Mouse (Mus musculus) forebrain, embryonic 11.5 days (tissue): Measurements from ENCODE around the gene Cacnb4. TPM values are rescaled to one million over a fixed set of nuclear protein-coding genes. Genes with fewer than 3 reads are reported as not detected.

ENCODE experiments used
- ATAC-seq: fragments of 200-750 bp; cut with Nextera tagmentation; replicated peaks from 2 replicates; pipeline ENCODE4 v1.8.0; 2017; ENCODE audit warnings: moderate TSS enrichment; ENCODE audit not compliant: low FRiP score
- DNase-seq: peaks from one replicate; pipeline ENCODE4 v3.0.0-alpha.2; 2017; ENCODE audit warnings: low spot score
- H3K27ac ChIP-seq: fragments of 300-500 bp; sonication (generic); 2 replicates; pipeline ENCODE4 v1.5.1; 2014; ENCODE audit warnings: low read depth, low read length
- H3K27me3 ChIP-seq: fragments of 300-500 bp; sonication (generic); 2 replicates; pipeline ENCODE4 v1.6.1; 2014; ENCODE audit warnings: mild to moderate bottlenecking, low read length, mixed read lengths; ENCODE audit not compliant: control insufficient read depth, insufficient read depth
- H3K36me3 ChIP-seq: fragments of 300-500 bp; sonication (generic); 2 replicates; pipeline ENCODE4 v1.6.1; 2014; ENCODE audit warnings: mild to moderate bottlenecking, low read length, moderate library complexity, mixed read lengths; ENCODE audit not compliant: control insufficient read depth, insufficient read depth
- H3K4me1 ChIP-seq: fragments of 300-500 bp; sonication (generic); replicated peaks from 2 replicates; pipeline ENCODE4 v1.6.1; 2014; ENCODE audit warnings: low read length, mixed read lengths; ENCODE audit not compliant: control insufficient read depth, insufficient read depth
- H3K4me2 ChIP-seq: fragments of 300-500 bp; sonication (generic); 2 replicates; pipeline ENCODE4 v1.6.1; 2014; ENCODE audit warnings: low read depth, mild to moderate bottlenecking, low read length, moderate library complexity, mixed read lengths; ENCODE audit not compliant: severe bottlenecking
- H3K4me3 ChIP-seq: fragments of 300-500 bp; sonication (generic); 2 replicates; pipeline ENCODE4 v1.5.1; 2014; ENCODE audit warnings: low read depth, low read length
- H3K9ac ChIP-seq: fragments of 300-500 bp; sonication (generic); 2 replicates; pipeline ENCODE4 v1.6.1; 2014; ENCODE audit warnings: low read length
- H3K9me3 ChIP-seq: fragments of 300-500 bp; sonication (generic); 2 replicates; pipeline ENCODE4 v1.6.1; 2016; ENCODE audit warnings: low read length, mixed read lengths; ENCODE audit not compliant: control insufficient read depth
- WGBS: fragments of 180-500 bp; shearing (Covaris S2); extraction: QIAGEN DNeasy Blood & Tissue Kit; methylation state at CpG from one replicate; pipeline ENCODE4 v1.1.7; 2014; 5-methylcytosine and 5-hydroxymethylcytosine counted together
- polyA plus RNA-seq: library from polyadenylated mRNA; unstranded; fragments of >200 nt; fragmentation: Nextera tagmentation; extraction: Ambion mirVana; gene quantifications from 2 replicates; pipeline ENCODE4 v1.2.1, GENCODE M21; 2014

The Cacnb4 gene
- polyA plus RNA-seq, 1 experiment from 2014 or later: 2.6 TPM

DNA sequence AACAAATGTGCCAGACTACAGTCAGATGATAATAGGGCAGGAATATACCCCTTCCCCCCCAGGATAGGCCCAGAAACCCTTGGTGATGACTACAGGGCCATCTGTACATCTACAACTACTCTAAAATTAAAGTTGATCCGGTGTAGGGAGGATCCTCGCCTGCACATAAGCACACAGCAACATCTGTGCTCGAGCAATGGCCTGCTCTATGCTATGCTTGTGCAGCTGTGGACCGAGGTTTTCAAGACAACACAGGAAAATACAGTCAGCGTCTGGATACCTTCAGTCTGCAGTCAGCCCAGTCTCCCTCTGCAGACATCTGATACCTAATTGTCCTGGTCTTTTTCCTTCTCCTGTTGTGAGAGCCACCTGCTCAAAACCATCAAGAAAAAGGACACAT, 83.4 kb downstream of the Cacnb4 start:
- Histone ChIP-seq H3K4me2 (no peak overlapping the region), H3K9ac (no peak overlapping the region), H3K36me3 (no peaks in the 10 kb centered on the region), H3K9me3 (no peaks in the 10 kb centered on the region), H3K27ac (no peak overlapping the region), H3K4me1 (no peaks in the 10 kb centered on the region; the same call in 1 of the 2 replicates), H3K4me3 (no peak overlapping the region), H3K27me3 (no peaks in the 10 kb centered on the region)
- 70% methylated on average over 5 of the region's 5 CpGs for WGBS
- DNase-seq (peak; percentile 48), ATAC-seq (no peak)

DNA sequence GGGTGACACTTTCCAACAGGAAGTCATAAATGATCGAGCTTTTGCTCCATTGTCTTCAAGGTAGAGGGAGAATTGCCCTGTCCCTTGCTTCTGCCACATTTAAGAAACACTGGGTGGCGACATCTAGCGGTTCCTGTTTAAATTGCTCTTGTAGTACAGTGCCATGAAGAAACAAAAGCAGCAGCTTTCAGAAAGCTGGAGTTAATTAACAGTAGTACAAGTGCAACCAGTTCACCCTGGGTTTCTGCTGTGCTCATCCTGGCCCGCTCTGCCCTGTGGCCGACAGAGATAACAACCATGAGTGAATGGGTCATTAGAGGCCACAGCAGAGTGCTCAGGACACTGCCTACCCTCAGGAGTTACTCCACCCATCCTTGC, 85.7 kb downstream of the Cacnb4 start:
- H3K4me1 ChIP-seq: no peaks in the 10 kb centered on the region; the same call in 1 of the 2 replicates
- 2% methylated on average over 5 of the region's 5 CpGs for WGBS
- H3K27me3 ChIP-seq: no peaks in the 10 kb centered on the region
- DNase-seq (peak; percentile 84), ATAC-seq (peak; percentile 66)
- H3K9ac ChIP-seq: no peak overlapping the region; the same call in 1 of the 2 replicates
- H3K36me3 ChIP-seq: no peaks in the 10 kb centered on the region
- H3K9me3 ChIP-seq: no peaks in the 10 kb centered on the region
- peak overlapping the region; percentile 5; the same call in 1 of the 2 replicates for H3K27ac ChIP-seq
- no peak overlapping the region for H3K4me3 ChIP-seq
- H3K4me2 ChIP-seq: no peak overlapping the region

DNA sequence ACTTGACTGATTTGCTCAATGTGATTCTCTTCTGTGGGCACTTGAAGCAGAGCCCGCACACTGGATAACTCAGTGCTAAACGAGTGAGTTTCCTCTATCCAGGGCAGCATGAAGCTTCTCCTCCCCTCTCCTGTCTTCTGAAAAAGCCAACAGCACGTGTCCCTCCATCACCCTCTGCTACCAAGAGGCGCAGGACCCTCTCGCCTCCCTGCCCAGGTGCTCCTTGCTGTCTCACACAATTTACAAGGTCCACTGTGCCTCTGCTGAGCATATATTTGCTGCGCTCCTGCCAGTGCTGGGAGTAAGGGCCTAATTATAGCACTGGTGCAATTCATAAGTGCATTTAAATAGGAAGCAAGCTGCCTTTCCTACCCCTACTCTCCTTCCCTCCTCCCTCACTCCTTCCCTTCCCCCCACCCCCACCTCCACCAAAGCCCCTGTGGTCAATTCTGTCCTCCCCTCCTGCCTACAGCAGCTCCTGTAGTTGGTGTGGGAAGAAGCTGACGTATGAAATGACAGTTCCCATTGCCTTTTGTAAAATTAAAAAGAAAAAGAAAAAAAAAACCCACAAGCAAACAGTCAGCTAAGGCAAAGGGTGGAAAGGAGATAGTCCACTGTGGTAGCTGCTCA, 86.2 kb downstream of the Cacnb4 start:
- Histone ChIP-seq H3K4me2 (no peak overlapping the region), H3K27ac (peak overlapping the region; percentile 5; the same call in 1 of the 2 replicates), H3K27me3 (no peaks in the 10 kb centered on the region), H3K4me1 (no peaks in the 10 kb centered on the region; the same call in 1 of the 2 replicates), H3K9ac (peak overlapping the region; percentile 27), H3K36me3 (no peaks in the 10 kb centered on the region), H3K4me3 (no peak overlapping the region), H3K9me3 (no peaks in the 10 kb centered on the region)
- no peak for ATAC-seq
- no peak for DNase-seq
- WGBS: 60% methylated on average over 7 of the region's 7 CpGs

- DNase-seq: no peak
- no peak overlapping the region for H3K4me3 ChIP-seq
- no peak overlapping the region for H3K27ac ChIP-seq
- ATAC-seq: no peak
- 87% methylated on average over 4 of the region's 4 CpGs for WGBS
- H3K36me3 ChIP-seq: no peaks in the 10 kb centered on the region
- H3K9me3 ChIP-seq: no peaks in the 10 kb centered on the region
- H3K4me1 ChIP-seq: no peaks in the 10 kb centered on the region; the same call in 1 of the 2 replicates
- H3K27me3 ChIP-seq: no peaks in the 10 kb centered on the region
- H3K9ac ChIP-seq: no peak overlapping the region
- no peak overlapping the region for H3K4me2 ChIP-seq
Measured at GRCm38 (mm10) chr2:52589514-52589913, 87.1 kb downstream of the Cacnb4 start.

GRCm38 (mm10) chr2:52585384-52585783, 91.2 kb downstream of the Cacnb4 start:
- no peak for DNase-seq
- 90% methylated on average over 4 of the region's 4 CpGs for WGBS
- no peak overlapping the region for H3K4me2 ChIP-seq
- no peak overlapping the region for H3K9ac ChIP-seq
- no peaks in the 10 kb centered on the region; the same call in 1 of the 2 replicates for H3K4me1 ChIP-seq
- no peak overlapping the region for H3K27ac ChIP-seq
- no peak overlapping the region for H3K4me3 ChIP-seq
- no peaks in the 10 kb centered on the region for H3K9me3 ChIP-seq
- no peaks in the 10 kb centered on the region for H3K36me3 ChIP-seq
- H3K27me3 ChIP-seq: no peaks in the 10 kb centered on the region
- ATAC-seq: no peak

- Histone ChIP-seq H3K4me2 (no peak overlapping the region), H3K4me3 (no peak overlapping the region), H3K4me1 (no peaks in the 10 kb centered on the region), H3K27ac (no peak overlapping the region), H3K36me3 (no peaks in the 10 kb centered on the region), H3K9me3 (no peaks in the 10 kb centered on the region), H3K9ac (no peak overlapping the region), H3K27me3 (no peaks in the 10 kb centered on the region)
- no peak for DNase-seq
- ATAC-seq: no peak
- WGBS: 93% methylated on average over 11 of the region's 11 CpGs
Measured at GRCm38 (mm10) chr2:52581132-52581781, 95.4 kb downstream of the Cacnb4 start.

- Histone ChIP-seq H3K9ac (no peak overlapping the region), H3K9me3 (no peaks in the 10 kb centered on the region), H3K4me3 (no peak overlapping the region), H3K4me2 (no peak overlapping the region), H3K36me3 (no peaks in the 10 kb centered on the region), H3K27me3 (no peaks in the 10 kb centered on the region), H3K4me1 (no peaks in the 10 kb centered on the region), H3K27ac (no peak overlapping the region)
- ATAC-seq (no peak), DNase-seq (no peak)
- 60% methylated on average over 5 of the region's 5 CpGs for WGBS
Measured at GRCm38 (mm10) chr2:52580697-52581096, 95.9 kb downstream of the Cacnb4 start.

GRCm38 (mm10) chr2:52578846-52579245, 97.8 kb downstream of the Cacnb4 start:
- H3K4me2 ChIP-seq: no peak overlapping the region
- 42% methylated on average over 3 of the region's 3 CpGs for WGBS
- no peaks in the 10 kb centered on the region for H3K9me3 ChIP-seq
- no peak overlapping the region for H3K4me3 ChIP-seq
- no peaks in the 10 kb centered on the region for H3K36me3 ChIP-seq
- no peaks in the 10 kb centered on the region for H3K4me1 ChIP-seq
- no peaks in the 10 kb centered on the region for H3K27me3 ChIP-seq
- ATAC-seq (no peak), DNase-seq (no peak)
- no peak overlapping the region for H3K9ac ChIP-seq
- H3K27ac ChIP-seq: no peak overlapping the region

DNA sequence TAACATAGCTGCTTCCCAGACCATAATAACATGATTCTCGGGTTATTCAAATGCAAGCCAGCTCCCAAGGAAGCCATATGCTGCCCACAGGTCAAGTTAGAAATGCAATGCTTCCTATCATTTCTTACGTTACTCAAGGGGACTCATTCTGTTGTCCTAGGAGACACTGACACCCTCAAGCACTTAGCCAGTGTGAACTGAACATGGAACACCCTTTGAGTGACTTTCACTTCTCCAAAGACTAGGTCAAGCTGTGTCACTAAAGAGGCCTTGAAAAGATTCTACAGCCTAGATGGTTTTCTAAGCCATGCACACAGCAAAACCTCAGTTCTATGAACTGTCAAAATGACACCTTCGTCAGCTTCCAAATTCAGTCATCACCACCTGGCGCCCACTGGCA, 98.9 kb downstream of the Cacnb4 start:
- DNase-seq (no peak), ATAC-seq (no peak)
- H3K4me2 ChIP-seq: no peak overlapping the region
- H3K27ac ChIP-seq: no peak overlapping the region
- H3K9me3 ChIP-seq: no peaks in the 10 kb centered on the region
- 92% methylated on average over 4 of the region's 4 CpGs for WGBS
- no peaks in the 10 kb centered on the region for H3K27me3 ChIP-seq
- no peaks in the 10 kb centered on the region for H3K4me1 ChIP-seq
- H3K9ac ChIP-seq: no peak overlapping the region
- no peak overlapping the region for H3K4me3 ChIP-seq
- H3K36me3 ChIP-seq: no peaks in the 10 kb centered on the region
